Mouse (Mus musculus) mouse embryonic stem cell (cell line): ENCODE measurements around the gene Myo18b.

Source experiments
- in situ Hi-C, 2 experiments: fragments of 300-500 bp; cut with MboI; formaldehyde crosslinking; loops; 1 replicate in 1 of 2; 3 replicates in 1 of 2; pipeline ENCODE4 v1.14.3; 2019 to 2020; ENCODE audit warnings: low sequenced_read_pairs in 2 of 2, low pct_unique_long_range_greater_than_20kb in 1 of 2, mixed read lengths in 1 of 2; ENCODE audit not compliant: unreplicated experiment in 1 of 2

Myo18b gene

DNA sequence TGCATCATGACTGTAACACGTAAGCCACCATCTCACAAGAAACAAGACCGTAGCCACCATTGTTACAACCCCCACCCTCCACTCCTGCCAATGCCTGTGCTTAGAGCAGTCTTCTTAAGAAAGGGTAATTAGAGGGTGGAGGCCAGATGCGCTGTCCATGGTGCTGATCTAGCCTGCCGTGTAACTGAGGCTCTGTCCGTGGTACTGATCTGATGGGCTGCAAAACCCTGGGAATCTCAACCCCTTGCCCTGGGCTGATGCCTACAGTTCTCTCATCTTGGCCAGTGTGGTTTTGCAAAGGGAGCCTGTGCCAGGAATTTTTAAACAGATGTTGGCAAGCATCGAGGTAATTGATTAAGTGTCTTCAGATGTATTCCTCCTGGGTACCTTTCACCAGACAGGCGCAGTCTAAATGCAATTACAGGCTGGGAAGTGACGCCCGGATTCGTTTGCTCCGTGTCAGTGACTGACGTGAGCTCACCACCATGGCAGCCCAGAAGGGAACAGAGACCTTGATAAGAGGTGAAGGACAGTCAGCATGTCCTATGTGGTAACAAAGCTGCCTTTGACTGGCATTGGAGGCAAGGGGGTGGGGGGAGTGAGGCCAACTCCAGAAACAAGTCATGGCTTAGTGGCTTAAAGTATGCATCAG, 177.4 kb downstream of the Myo18b start:
- in situ Hi-C loops, result no loop called here

DNA sequence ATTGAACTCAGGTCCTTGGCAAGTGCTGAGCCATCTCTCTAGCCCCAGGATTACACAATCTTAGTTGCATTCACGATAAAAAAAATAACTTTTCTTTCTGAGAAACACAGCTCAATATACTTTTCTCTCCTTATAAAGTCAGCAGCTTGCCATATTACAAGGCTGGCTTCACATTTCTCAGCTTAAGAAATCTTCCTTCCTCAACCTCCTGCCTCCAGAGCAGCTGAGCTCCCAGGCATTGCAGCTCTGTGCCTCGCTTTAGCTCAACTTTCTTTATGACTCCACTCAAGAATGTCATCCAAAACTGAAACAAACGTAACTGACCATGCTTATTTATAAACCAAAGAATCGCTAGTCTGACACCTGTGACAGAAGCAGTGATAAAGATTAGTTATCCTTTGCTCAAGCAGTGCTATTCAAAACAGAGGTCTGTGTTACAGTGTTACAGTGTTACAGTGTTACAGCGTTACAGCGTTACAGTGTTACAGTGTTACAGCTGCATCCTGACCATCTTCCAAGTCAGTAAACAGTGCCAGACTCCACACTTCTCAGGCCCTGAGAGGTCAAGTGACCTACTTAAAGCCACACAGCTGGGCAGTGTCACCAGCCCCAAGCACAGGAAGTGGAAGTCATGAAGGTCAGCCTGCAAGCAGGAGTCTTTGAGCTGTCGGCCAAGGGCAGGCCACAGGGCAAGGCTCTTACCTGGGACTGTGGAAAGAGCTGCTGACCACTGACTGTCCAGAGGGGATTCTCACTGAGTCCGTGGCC, 181.3 kb downstream of the Myo18b start:
- in situ Hi-C loops, result no loop called here

DNA sequence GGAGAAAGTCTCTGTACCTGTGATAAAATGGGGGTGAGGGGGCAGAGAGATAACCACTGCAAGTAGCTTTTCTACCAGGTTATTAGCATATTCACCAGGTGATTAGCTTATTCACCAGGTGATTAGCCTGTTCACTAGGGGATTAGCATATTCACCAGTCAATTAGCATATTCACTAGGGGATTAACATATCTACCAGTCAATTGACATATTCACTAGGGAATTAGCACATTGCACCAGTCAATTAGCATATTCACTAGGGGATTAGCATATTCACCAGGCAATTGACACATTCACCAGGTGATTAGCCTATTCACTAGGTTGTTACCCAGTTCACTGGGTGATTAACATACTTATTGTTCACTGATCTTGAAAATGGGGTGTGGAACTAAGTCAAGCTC, 186.3 kb downstream of the Myo18b start:
- in situ Hi-C loops, result no loop called here

DNA sequence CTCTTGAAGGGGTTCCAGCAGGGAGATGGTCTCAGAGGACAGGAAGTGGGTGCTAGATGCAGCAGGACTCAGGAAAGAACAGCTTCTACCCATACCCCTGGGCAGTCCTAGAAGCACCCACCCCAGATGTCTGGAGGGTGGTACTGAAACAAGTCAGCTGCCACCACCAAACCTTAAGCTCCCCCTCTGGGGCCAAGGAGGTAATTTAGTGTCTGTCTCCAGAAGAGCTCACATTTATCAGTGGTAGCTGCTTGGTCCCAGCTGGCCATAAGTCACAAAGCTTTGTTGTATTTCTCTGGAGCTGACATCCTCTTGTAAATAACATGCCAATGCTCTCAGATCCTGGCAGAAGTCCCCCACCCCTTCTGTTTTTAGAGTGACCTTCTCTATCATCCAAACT, 187.7 kb downstream of the Myo18b start:
- in situ Hi-C loops, result no loop called here

DNA sequence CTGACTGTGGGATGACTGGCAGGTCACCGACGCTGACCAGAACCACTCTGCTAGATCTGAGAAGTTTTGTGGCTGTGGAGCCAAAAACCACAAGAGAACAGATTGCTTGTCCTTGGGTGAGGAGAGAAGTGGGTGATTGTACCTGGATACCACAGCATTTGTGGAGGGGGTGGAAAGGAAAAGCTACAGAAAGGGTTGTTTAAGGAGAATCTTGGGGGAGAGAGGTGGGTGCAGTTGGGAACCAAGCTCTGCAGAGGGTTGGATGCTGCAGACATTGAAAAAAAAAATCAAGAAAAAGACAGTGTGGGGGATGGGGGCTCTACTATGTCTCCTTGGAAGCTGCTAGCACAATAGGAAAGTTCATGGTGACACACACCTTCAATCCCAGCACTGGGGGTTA, 188.7 kb downstream of the Myo18b start:
- in situ Hi-C loops, result no loop called here

DNA sequence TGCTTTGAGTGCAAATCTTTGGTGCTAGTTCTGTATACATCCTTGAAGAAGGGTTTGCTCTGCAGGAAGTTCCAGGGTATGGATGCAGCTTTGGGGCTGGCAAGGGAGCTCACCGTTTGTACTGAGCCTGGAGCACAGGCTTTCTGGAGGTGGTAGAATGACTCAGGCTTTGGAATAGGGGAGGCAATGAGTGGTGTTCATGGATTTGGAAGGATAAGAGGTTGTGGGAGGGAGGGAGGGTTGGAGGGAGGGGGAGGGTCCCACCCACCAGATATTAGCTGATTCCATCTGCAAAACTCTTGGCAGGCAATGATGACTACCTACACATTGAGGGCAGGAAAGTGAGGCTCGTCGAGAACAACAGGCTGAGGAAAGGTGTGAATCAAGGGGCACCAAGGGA, 195.4 kb downstream of the Myo18b start:
- in situ Hi-C loops, result no loop called here

DNA sequence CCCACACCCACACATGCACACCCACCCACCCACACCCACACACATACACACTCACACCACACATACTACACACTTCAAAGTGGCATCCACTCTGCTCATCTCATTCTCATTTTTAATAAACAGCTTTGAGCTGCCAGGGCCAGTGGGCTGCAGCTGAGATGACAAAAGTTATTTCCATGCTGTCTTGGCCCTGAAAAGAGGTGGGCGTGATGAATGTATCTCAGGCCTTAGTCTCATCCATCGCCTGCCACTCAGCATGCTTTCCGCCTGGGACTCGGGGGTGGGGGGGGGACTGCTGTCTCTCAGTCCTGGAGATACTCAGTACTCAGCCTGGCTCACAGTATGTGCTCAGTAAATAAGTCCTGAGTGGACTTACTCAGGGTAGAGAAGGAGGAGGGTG, 199.5 kb downstream of the Myo18b start:
- in situ Hi-C loops, result no loop called here

DNA sequence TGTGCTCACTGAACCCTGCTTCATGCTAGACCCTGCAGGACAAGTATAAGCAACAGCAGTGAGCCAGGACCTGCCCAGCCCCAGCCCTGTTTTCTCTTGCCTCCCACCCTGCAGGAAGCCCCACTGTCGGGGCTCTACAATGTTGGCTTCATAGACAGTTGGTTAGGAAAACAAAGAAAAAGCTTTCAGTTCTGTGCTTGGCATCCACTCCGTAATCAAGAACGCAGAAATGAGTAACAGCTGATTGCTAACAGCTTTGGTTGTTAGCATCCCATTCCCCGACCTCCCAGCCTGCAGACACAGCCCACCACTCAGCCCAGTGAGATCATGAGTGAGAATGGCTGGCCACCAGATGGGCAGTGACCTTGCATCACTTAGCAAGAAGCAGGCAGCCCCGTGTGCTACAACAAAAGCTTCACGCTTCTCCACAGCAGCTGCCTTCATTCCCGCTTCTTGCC, 200.9 kb downstream of the Myo18b start:
- in situ Hi-C loops, result no loop called here

DNA sequence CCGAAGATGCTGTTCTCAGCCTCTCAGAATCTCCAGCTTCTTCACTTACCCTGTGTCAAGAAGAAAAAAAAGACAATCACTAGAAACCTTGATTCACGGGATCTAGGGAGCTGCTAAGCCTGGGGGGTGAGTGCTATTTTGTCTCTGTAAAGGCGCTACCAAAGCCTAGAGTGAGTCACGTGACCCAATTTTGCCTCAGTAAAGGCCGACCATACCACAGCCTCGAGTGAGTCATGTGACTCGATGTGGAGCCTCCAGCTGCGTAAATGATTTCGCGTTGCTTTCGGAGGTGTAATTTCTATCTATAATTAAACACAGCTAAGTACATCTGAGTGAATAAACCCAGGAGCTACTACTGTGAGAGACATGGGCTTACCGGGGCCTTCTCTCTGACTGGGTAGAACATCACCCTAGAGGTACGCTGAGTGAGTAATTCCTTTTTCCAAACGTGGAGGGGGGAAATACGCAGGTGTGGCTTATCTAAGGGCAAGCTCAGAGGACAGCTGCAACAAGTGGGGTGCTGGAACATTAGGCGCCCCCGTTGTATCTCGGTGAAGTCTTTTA, 202.8 kb downstream of the Myo18b start:
- in situ Hi-C loops, result no loop called here

DNA sequence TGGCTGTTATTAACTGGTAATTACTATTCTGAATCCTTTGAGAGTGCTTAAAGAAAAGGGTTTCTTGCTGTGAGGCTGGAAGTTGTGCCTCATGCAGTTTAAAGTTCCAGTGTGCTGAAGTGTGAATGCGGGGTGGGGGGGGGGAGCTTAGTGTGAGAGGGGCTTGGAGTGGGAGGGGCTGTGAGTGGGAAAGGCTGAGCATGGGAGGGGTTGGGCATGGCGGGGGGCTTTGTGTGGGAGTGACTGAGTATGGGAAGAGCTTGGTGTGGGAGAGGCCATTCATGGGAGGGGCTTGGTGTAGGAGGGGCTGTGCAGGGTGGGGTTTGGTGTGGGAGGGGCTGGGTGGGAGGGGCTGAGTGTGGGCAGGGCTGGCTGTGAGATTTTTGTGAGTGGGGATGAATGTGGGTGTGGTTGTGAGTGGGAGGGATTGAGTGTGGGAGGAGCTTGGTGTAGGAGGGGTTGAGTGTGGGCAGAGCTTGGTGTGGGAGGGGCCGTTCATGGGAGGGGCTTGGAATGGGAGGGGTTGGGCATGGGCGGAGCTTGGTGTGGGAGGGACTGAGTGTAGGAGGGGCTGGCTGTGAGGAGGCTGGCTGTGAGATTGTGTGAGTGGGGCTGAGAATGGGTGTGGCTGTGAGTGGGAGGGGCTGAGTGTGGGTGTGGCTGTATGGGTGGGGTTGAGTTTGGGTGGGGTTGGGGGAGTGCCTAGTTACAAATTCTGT, 208.9 kb downstream of the Myo18b start:
- in situ Hi-C loops, result no loop called here

DNA sequence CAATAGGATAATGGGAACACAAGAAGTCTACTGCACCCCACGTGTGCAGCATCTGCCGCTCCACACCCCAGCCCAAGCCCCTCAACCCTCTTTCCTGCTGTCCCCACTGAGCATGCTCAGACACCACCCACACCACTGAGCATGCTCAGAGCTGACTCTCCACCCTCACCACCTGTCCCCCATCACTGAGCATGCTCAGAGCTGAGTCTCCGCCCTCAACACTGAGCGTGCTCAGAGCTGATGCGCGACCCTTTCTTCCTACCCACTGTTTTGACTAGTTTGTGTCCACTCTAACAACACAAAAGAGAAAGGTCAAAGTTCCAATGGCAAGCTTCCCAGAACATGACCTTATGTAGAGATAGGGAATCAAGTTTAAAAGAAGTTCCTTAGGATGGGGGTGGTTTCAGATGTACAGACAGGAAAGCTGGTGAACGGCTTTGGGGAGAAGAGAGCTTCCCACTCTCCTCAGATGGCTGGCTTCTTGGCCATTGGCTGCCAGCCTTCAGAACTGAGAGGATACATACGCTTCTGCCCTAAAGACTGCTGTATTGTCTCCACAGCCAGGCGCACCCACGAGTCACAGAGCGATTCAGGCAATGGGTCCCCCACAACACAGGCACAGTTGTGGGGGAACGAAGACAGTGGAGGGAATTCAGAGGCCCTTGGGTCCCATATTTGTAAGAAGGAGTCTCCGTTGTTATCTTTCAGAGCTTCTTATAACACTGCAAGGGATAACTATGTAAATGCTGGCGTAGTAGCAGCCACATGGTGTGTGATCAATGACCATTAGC, 209.7 kb downstream of the Myo18b start:
- in situ Hi-C loops, result no loop called here

DNA sequence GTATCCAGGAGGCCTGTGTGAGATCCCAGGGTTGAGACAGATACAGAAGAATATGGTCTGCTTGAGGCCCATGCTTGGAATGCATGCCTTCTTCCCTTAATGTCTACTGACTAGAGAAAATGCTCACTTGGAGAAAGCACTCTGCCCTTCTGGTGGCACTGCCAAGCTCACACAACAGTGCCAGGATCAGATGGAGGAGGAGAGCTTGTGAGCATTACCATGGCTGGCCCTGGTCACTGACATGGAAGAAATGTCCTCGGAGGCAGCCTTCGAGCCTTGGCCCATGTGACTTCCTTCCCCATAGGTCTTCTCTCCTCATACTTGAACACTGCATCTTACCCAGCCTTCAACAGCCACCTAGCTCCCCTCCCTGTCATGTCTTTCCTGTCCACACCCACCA, 216.9 kb downstream of the Myo18b start:
- in situ Hi-C loops, result no loop called here

DNA sequence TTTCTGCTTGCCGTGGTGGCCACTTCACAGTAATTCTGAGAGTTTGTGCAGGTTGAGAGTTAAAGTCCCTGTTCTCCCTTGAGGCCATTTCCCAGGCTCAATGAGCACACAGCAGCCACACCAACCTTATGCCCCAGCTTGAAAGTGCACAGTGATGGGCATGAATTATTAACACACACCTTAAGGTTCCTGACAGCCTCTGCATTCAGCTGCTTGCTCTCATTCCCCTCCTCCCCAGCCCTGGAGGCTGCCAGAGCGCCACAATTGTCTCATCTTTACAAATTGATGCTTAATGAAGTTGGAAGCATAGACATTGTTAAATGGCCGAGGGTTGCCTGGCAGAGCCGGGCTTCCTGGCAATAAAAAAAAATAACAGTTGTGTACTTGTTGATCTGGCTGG, 218.0 kb downstream of the Myo18b start:
- in situ Hi-C loops, result no loop called here

DNA sequence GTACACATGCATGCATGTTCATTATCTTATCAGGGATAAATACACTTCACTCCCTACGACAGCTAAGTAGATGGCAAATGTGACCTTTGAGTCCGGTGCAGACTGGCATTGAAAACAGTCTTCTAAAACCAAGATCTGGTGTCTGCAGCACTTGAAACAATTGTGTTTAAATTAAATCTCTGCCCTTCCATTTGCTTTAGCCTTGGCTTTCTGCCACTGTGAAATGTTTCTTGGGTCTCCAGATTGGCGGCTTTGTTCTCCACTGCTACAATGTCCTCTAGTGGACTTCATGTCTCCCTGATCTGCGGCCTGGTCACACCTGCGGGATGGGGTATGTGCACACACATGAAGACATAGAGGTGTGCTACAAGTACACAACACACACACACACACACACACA, 221.4 kb downstream of the Myo18b start:
- in situ Hi-C loops, result no loop called here

DNA sequence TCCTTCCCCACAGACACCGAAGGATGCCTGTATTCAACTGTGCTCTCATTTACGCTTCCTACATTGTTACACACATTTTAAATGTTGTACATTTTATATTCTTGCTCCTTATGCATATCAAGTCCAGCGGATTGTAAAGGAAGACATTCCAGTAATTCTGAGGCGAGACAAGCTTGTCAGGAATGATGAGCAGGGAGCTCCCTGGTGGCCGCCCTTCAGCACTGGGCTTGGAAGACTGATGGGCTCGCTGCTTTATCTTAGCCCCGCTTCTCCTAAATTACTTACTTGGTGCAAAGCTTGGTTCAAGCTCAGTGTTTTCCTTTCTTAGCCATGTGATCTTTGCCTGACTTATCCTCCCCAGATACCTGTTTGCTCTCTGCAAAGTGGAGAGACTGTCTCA, 223.7 kb downstream of the Myo18b start:
- in situ Hi-C loops, result no loop called here

DNA sequence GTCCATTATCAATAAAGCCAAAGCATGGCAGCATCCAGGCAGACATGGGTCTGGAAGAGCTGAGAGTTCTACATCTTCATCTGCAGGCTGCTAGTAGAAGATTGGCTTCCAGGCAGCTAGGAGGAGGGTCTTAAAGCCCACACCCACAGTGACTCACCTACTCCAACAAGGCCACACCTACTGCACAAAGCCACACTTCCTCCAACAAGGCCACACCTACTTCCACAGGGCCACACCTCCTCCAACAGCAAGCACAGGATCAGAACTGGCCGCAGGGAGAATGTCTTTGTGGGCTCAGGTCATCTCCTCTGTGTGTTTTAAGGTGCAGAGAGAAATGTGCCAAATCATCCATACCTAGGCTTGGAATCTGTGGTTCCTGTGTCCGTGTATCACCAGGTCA, 224.2 kb downstream of the Myo18b start:
- in situ Hi-C loops, result no loop called here

DNA sequence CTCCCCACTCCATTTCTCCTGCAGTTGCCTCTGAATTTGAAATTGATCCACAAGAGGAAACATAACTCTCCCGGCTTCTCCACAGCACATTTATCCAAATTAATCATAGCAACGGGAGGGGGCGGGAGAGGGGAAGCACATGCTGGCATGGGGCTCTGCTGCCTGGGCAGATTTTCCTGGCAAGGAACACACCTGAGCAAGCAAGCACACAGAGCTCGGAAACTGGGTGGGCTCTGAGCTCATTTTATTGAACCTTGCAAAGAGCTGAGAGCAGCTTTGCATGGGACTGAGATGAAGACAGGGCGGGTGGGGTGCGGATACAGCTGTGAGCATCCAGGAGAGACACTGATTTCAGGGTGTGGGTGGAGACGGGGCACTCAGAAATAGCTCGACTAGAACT, 229.0 kb downstream of the Myo18b start:
- in situ Hi-C loops, result no loop called here

DNA sequence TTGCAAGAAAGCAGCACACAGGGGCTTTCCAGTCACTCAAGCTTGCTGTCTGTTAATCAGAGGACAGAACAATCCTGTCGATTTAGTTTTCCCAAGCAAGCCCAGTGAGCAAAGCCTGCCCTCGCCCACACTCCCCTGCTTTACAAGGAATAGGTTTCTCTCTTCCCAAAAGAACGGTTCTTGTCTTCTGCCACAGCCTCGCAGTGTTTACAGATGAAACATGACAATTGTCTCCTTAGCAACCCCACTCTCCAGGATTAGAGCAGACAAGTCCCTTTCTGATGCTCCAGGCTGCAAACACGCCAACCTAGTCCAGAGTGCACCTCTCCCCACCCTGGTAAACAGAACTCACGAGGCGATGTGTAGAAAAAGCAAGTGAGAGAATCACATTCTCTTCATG, 230.5 kb downstream of the Myo18b start:
- in situ Hi-C loops, result no loop called here

DNA sequence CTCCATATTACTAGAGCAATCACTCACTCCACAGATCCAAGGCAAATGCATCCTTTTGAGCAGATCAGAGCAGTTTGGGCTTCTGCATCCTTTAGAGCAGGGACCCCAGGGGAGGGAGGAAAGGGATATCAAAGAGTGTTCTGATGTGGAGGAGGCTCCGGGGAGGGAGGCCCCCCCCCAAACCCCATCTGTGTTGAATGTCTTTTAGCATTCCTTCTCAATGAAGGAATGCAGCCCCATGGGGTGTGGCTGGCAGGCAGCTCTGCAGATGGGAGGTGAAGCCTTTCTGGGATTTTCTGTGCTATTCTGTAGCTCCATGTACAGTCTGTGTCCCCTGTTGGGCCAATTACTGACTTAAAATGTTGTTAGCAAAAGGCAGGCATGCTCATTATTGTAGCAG, 232.5 kb downstream of the Myo18b start:
- in situ Hi-C loops, result no loop called here
